Mouse (Mus musculus) monocyte, adult 2 months (primary cell): ENCODE data around the gene Lce3d.

Experiments
- DNase-seq, 2 experiments: peaks; one replicate each; pipeline ENCODE4 v3.0.0; 2022; ENCODE audit warnings: low spot score in 2 of 2, low read depth in 1 of 2

Lce3d gene

GRCm38 (mm10) chr3:92957090-92957489, at the start of gene Lce3d:
Gene Lce3d, plus strand, starts transcription at chr3:92957390.
- no peak for DNase-seq

GRCm38 (mm10) chr3:92907571-92907970, 49.6 kb upstream of the Lce3d start:
- no peak for DNase-seq

- DNase-seq = no peak
These were observed 36.8 kb upstream of the Lce3d start for GRCm38 (mm10) chr3:92920364-92920763.

GRCm38 (mm10) chr3:92926130-92926529, 31.1 kb upstream of the Lce3d start, which contains the start of gene Lce3a:
Gene Lce3a, minus strand, starts transcription at chr3:92926230.
- no peak for DNase-seq

- DNase-seq = no peak
These were observed 24.5 kb upstream of the Lce3d start, which contains the start of gene Lce3b for GRCm38 (mm10) chr3:92932679-92933078. Gene Lce3b, plus strand, starts transcription at chr3:92932979.

- no peak for DNase-seq
These were observed 13.0 kb upstream of the Lce3d start, which contains the start of gene Lce3c for GRCm38 (mm10) chr3:92944186-92944585. Gene Lce3c, plus strand, starts transcription at chr3:92944486.

- no peak for DNase-seq
These were observed 9.6 kb downstream of the Lce3d start, which contains the start of gene Lce3e for GRCm38 (mm10) chr3:92966761-92967160. Gene Lce3e, plus strand, starts transcription at chr3:92967061.

- DNase-seq = no peak
These were observed 21.3 kb downstream of the Lce3d start for GRCm38 (mm10) chr3:92978484-92978883.

- DNase-seq = no peak
These were observed 34.7 kb downstream of the Lce3d start, which contains the start of gene Lce3f for GRCm38 (mm10) chr3:92991926-92992325. Gene Lce3f, plus strand, starts transcription at chr3:92992226.

GRCm38 (mm10) chr3:92998691-92999090, 41.5 kb downstream of the Lce3d start:
- no peak for DNase-seq

- DNase-seq = no peak
These were observed 43.4 kb downstream of the Lce3d start for GRCm38 (mm10) chr3:93000621-93001020.

- no peak for DNase-seq
These were observed 45.7 kb downstream of the Lce3d start for GRCm38 (mm10) chr3:93002843-93003242.
